Mouse (Mus musculus) embryonic fibroblast, embryonic 13.5 days (primary cell): Measurements from ENCODE around the gene Ltbp4. TPM values are rescaled to one million over a fixed set of nuclear protein-coding genes. Genes with fewer than 3 reads are reported as not detected.

ENCODE experiments used
- H3K27ac ChIP-seq: 2 replicates; pipeline ENCODE4 v1.5.1; 2012; ENCODE audit warnings: low read length, control low read depth, inconsistent platforms; ENCODE audit not compliant: insufficient read depth
- H3K4me1 ChIP-seq: 2 replicates; pipeline ENCODE4 v1.6.1; 2011; ENCODE audit warnings: low read length; ENCODE audit not compliant: control insufficient read depth, insufficient read depth
- H3K4me3 ChIP-seq: 2 replicates; pipeline ENCODE4 v1.5.1; 2011; ENCODE audit warnings: mild to moderate bottlenecking, control low read depth, low read length; ENCODE audit not compliant: insufficient read depth
- CTCF ChIP-seq: IDR thresholded peaks from 2 replicates; pipeline ENCODE4 v1.5.1; 2011; ENCODE audit warnings: mild to moderate bottlenecking, control low read depth, low read length, moderate library complexity, borderline replicate concordance; ENCODE audit not compliant: insufficient read depth
- POLR2A ChIP-seq: IDR thresholded peaks from 2 replicates; pipeline ENCODE4 v1.6.1; 2011; ENCODE audit warnings: low read depth, mild to moderate bottlenecking, control low read depth, low read length, moderate library complexity
- polyA plus RNA-seq: library from polyadenylated mRNA; stranded (reverse); fragments of >200 nt; gene quantifications from 2 replicates; pipeline ENCODE4 v1.2.4, GENCODE M21; 2011; ENCODE audit warnings: low read depth; ENCODE audit not compliant: missing spikeins, insufficient read length

Ltbp4 gene
- polyA plus RNA-seq, 1 experiment, result 46.5 TPM

DNA sequence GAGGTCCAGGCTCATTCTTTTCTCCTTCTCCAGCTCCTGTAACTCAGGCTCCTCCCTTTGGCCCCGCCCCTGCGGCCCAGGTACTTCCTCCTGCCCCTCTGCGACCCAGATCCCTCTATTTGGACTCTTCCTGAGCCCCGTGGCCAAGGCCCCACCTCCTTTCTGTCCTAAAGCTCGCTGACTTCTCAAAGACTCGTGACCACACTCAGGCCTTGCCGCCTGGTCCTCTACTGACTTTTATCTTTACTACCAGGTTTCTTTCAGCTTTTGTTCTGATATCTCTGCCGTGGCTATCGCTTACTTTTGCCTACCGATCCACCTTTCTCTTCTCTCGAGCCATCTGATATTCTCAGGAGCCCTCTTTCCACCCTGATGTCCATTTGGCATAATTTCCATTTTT lies 30.5 kb upstream of the Ltbp4 start:
- H3K4me3 ChIP-seq, result no peak overlapping the region
- TF ChIP-seq POLR2A, result no peak
- no peaks in the 10 kb centered on the region for H3K4me1 ChIP-seq
- no peak overlapping the region for H3K27ac ChIP-seq

DNA sequence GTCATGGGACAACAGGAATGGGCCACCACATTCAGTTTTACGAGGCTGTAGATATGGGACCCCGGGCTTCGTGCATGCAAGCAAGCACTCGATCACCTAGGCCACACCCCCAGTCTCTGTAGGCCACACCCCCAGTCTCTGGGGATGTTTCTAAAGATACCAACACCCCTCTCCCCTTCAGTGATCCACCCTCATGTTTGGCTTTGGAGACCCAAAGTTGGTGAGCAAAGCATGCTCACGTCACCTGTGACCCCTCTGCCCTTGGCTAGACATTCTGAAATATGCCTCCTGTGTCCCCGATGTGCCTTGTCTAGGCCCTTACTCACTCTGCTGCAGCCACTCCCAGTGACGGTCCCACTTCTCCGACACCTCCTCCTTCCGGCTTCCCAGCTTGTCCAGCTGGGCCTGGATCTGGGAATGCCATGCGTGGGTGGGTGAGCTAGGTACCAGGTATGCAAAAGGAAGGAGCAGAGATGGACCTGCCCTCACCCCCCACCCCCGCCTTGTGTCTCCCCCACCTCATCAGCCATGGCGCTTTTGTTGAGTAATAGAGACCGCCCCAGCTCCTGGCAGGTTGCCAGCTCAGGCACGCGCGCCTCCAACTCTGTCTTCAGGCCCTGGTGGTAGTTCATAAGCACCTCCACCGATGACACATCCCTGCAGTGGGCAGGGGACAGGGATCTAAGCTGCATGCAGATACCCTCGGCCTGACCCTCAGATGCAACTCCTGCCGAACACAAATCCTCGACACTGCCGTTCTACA lies 28.8 kb upstream of the Ltbp4 start:
- H3K4me1 ChIP-seq, result no peaks in the 10 kb centered on the region
- no peak overlapping the region for H3K27ac ChIP-seq
- H3K4me3 ChIP-seq, result no peak overlapping the region
- no peak for TF ChIP-seq CTCF
- TF ChIP-seq POLR2A, result no peak

DNA sequence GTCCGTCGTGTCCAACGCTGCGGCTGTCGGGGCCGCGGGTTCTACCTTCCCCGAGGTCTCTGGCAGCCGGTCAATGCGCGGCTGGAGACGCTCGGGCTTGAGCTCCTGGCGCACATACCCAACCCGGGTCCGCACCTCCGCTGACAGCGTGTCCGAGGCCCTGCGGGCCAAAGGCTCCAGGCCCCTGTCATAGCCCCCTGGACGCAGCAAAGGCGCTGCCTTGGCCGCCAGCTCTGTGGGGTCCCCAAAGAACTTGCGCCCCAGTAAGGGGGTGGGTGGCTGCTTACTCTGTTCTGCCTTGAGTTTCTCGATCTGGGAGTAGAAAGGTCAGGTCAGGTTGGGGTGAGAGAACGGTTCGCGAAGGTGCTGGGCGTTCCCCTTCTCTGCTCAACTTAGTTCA lies 26.9 kb upstream of the Ltbp4 start:
- no peak overlapping the region for H3K4me3 ChIP-seq
- TF ChIP-seq CTCF, result no peak
- no peak for TF ChIP-seq POLR2A

GRCm38 (mm10) chr7:27361283-27361946 lies 23.9 kb upstream of the Ltbp4 start:
- H3K4me3 ChIP-seq, result peak overlapping the region; percentile 46
- TF ChIP-seq CTCF (no peak), POLR2A (peak; percentile 77)
- no peaks in the 10 kb centered on the region for H3K4me1 ChIP-seq
- no peak overlapping the region for H3K27ac ChIP-seq

More for the DNA sequence above, 26.9 kb upstream of the Ltbp4 start:
- Histone ChIP-seq H3K4me1 (no peaks in the 10 kb centered on the region), H3K27ac (no peak overlapping the region)

GRCm38 (mm10) chr7:27360749-27361148 lies 23.3 kb upstream of the Ltbp4 start:
- Histone ChIP-seq H3K4me3 (no peak overlapping the region; the same call in 1 of the 2 replicates), H3K27ac (no peak overlapping the region), H3K4me1 (no peaks in the 10 kb centered on the region)
- TF ChIP-seq CTCF (no peak), POLR2A (no peak)

DNA sequence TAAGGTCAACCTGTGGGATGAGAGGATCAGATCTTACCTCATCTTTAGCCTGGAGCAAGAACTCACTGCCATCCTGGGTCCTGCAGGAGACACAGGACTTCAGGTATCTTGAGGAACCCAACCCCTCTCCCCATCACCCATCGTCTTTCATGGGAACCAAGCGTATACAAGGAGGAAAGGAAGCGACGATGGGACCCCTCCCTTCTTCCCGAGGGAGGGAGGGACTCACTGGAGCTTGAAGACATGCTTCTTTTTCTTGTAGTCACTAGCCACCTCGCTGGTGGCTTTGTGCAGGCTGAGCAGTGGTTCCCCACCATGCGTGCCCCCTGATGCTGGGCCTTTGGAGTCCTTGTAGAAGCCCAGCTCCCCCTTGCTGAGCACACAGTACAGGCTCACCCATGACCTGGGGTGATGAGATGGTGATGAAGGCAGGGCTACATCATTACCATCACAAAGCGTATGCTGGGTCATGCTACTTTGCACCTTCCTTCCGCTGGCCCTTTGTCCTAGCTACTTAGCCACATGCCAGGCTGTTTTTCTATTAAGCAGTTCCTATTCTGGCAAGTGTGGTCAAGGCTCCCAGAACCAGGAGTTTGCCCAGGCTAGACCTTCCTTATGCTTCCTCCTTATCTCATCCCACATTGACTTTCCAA lies 22.3 kb upstream of the Ltbp4 start:
- Histone ChIP-seq H3K4me3 (no peak overlapping the region), H3K27ac (no peak overlapping the region), H3K4me1 (no peaks in the 10 kb centered on the region)
- no peak for TF ChIP-seq CTCF

GRCm38 (mm10) chr7:27359162-27359561 lies 21.7 kb upstream of the Ltbp4 start:
- no peak for TF ChIP-seq CTCF
- TF ChIP-seq POLR2A, result no peak
- Histone ChIP-seq H3K4me3 (no peak overlapping the region), H3K27ac (no peak overlapping the region), H3K4me1 (no peaks in the 10 kb centered on the region)

- no peak; the same call in 1 of the 2 replicates for TF ChIP-seq POLR2A
- no peak for TF ChIP-seq CTCF
- Histone ChIP-seq H3K4me1 (no peaks in the 10 kb centered on the region), H3K4me3 (no peak overlapping the region), H3K27ac (peak overlapping the region; percentile 64)
Measured at GRCm38 (mm10) chr7:27357595-27357978, 20.1 kb upstream of the Ltbp4 start.

GRCm38 (mm10) chr7:27356861-27357594 lies 19.5 kb upstream of the Ltbp4 start, which contains the start of gene Gm20479:
Gene Gm20479, minus strand, starts transcription at chr7:27357419.
- Histone ChIP-seq H3K27ac (peak within 1 kb of the TSS; percentile 64), H3K4me1 (no peaks in the 10 kb centered on the region), H3K4me3 (peak within 1 kb of the TSS; percentile 91)
- TF ChIP-seq POLR2A, result peak; percentile 77
- no peak for TF ChIP-seq CTCF

DNA sequence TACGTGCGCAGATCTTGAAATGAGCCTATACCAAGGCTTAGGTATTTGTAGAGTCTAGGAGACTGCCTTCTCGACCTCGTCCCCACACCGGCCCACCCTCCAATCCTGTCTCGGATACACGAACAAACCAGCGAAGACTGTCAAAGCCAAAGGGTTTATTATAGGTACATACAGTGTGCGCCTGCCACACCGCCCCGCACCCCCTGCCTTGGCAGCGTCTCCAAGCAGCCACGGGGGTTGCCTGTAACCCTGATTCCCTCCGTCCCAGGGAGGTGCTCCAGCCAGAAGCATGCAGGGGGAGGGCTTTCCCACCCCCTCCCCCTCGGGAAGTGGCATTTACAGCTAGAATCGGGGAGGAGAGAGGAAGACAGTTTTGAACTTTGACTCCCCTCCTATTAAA lies 18.8 kb upstream of the Ltbp4 start:
- H3K4me1 ChIP-seq, result no peaks in the 10 kb centered on the region
- TF ChIP-seq CTCF (no peak), POLR2A (no peak; the same call in 1 of the 2 replicates)
- H3K4me3 ChIP-seq, result peak overlapping the region; percentile 91
- H3K27ac ChIP-seq, result peak overlapping the region; percentile 64
